Mouse (Mus musculus) liver, embryonic 16.5 days (tissue): Measurements from ENCODE around the gene Dvl1. TPM values are rescaled to one million over a fixed set of nuclear protein-coding genes. Genes with fewer than 3 reads are reported as not detected.

ENCODE experiments used
- ATAC-seq: fragments of 200-750 bp; cut with Nextera tagmentation; 2 replicates; pipeline ENCODE4 v1.8.0; 2017; ENCODE audit warnings: low read depth, mild to moderate bottlenecking, moderate number of reproducible peaks, moderate library complexity
- H3K27ac ChIP-seq: fragments of 300-500 bp; sonication (generic); 2 replicates; pipeline ENCODE4 v1.5.1; 2014; ENCODE audit warnings: mild to moderate bottlenecking, low read length
- H3K27me3 ChIP-seq: fragments of 300-500 bp; sonication (generic); 2 replicates; pipeline ENCODE4 v1.6.1; 2014; ENCODE audit warnings: low read depth, low read length, mixed read lengths; ENCODE audit not compliant: control insufficient read depth, insufficient read depth
- H3K36me3 ChIP-seq: fragments of 300-500 bp; sonication (generic); 2 replicates; pipeline ENCODE4 v1.6.1; 2014; ENCODE audit warnings: mild to moderate bottlenecking; ENCODE audit not compliant: control insufficient read depth, insufficient read depth
- H3K4me1 ChIP-seq: fragments of 300-500 bp; sonication (generic); 2 replicates; pipeline ENCODE4 v1.6.1; 2014; ENCODE audit warnings: low read depth, low read length, mixed read lengths; ENCODE audit not compliant: control insufficient read depth
- H3K4me2 ChIP-seq: fragments of 300-500 bp; sonication (generic); 2 replicates; pipeline ENCODE4 v1.6.1; 2014; ENCODE audit warnings: low read depth, low read length, mixed read lengths
- H3K4me3 ChIP-seq: fragments of 300-500 bp; sonication (generic); 2 replicates; pipeline ENCODE4 v1.5.1; 2014; ENCODE audit warnings: low read depth, mild to moderate bottlenecking, low read length
- H3K9ac ChIP-seq: fragments of 300-500 bp; sonication (generic); 2 replicates; pipeline ENCODE4 v1.6.1; 2014; ENCODE audit warnings: low read depth, low read length
- H3K9me3 ChIP-seq: fragments of 300-500 bp; sonication (generic); replicated peaks from 2 replicates; pipeline ENCODE4 v1.6.1; 2016; ENCODE audit warnings: low read length; ENCODE audit not compliant: control insufficient read depth
- WGBS: fragments of 180-500 bp; shearing (Covaris S2); extraction: QIAGEN DNeasy Blood & Tissue Kit; methylation state at CpG from one replicate; pipeline ENCODE4 v1.1.7; 2014; ENCODE audit not compliant: insufficient replicate concordance; 5-methylcytosine and 5-hydroxymethylcytosine counted together
- polyA plus RNA-seq: library from polyadenylated mRNA; unstranded; fragments of >200 nt; fragmentation: Nextera tagmentation; extraction: Ambion mirVana; gene quantifications from 2 replicates; pipeline ENCODE4 v1.2.1, GENCODE M21; 2015

Dvl1 gene
- polyA plus RNA-seq, 1 experiment from 2014 or later, result 1.9 TPM

- Histone ChIP-seq H3K27ac (no peak overlapping the region), H3K9ac (no peak overlapping the region), H3K36me3 (peaks cover 14% of the 10 kb centered on the region), H3K4me3 (no peak overlapping the region), H3K4me2 (no peak overlapping the region), H3K9me3 (no peaks in the 10 kb centered on the region), H3K4me1 (no peaks in the 10 kb centered on the region), H3K27me3 (no peaks in the 10 kb centered on the region)
- no peak for ATAC-seq
- WGBS, result 77% methylated on average over 9 of the region's 9 CpGs
These were observed 58.9 kb downstream of the Dvl1 start for GRCm38 (mm10) chr4:155906125-155906524.

GRCm38 (mm10) chr4:155907003-155907402 is 59.8 kb downstream of the Dvl1 start:
- H3K9me3 ChIP-seq, result no peaks in the 10 kb centered on the region
- no peak overlapping the region for H3K4me2 ChIP-seq
- H3K4me1 ChIP-seq, result no peaks in the 10 kb centered on the region
- 75% methylated on average over 11 of the region's 11 CpGs for WGBS
- H3K27me3 ChIP-seq, result no peaks in the 10 kb centered on the region
- no peak overlapping the region for H3K9ac ChIP-seq
- H3K4me3 ChIP-seq, result no peak overlapping the region
- no peak for ATAC-seq
- H3K36me3 ChIP-seq, result peaks cover 14% of the 10 kb centered on the region
- H3K27ac ChIP-seq, result no peak overlapping the region

- Histone ChIP-seq H3K9ac (no peak overlapping the region), H3K36me3 (peaks cover 9% of the 10 kb centered on the region), H3K4me3 (no peak overlapping the region), H3K27me3 (no peaks in the 10 kb centered on the region), H3K4me1 (no peaks in the 10 kb centered on the region), H3K27ac (no peak overlapping the region), H3K9me3 (no peaks in the 10 kb centered on the region), H3K4me2 (no peak overlapping the region)
- ATAC-seq, result no peak
- WGBS, result 65% methylated on average over 7 of the region's 7 CpGs
These were observed 61.1 kb downstream of the Dvl1 start for GRCm38 (mm10) chr4:155908281-155908680.

GRCm38 (mm10) chr4:155908751-155909150 is 61.5 kb downstream of the Dvl1 start:
- Histone ChIP-seq H3K27ac (no peak overlapping the region), H3K9ac (no peak overlapping the region), H3K27me3 (no peaks in the 10 kb centered on the region), H3K4me2 (no peak overlapping the region), H3K4me1 (no peaks in the 10 kb centered on the region), H3K9me3 (no peaks in the 10 kb centered on the region), H3K4me3 (no peak overlapping the region), H3K36me3 (peaks cover 4% of the 10 kb centered on the region; the same call in 1 of the 2 replicates)
- WGBS, result 73% methylated on average over 4 of the region's 4 CpGs
- ATAC-seq, result no peak

Other genes starting within 250 kb of the Dvl1 start
- gene Slc35e2, start 246.0 kb upstream of the Dvl1 start, polyA plus RNA-seq, result 5.6 and 6.4 TPM in 2 replicates
- 19.4 and 20.3 TPM in 2 replicates for gene Cdk11b, start 222.5 kb upstream of the Dvl1 start, polyA plus RNA-seq
- gene Gm10563, start 202.0 kb upstream of the Dvl1 start, polyA plus RNA-seq, result not detected in 2 replicates
- 4.1 and 4.9 TPM in 2 replicates for gene Mmp23, start 194.0 kb upstream of the Dvl1 start, polyA plus RNA-seq
- 4.4 and 6.3 TPM in 2 replicates for gene Mib2, start 178.2 kb upstream of the Dvl1 start, polyA plus RNA-seq
- gene Fndc10, start 153.1 kb upstream of the Dvl1 start, polyA plus RNA-seq, result 0.04 and 0.08 TPM in 2 replicates
- 44.5 and 48.3 TPM in 2 replicates for gene Ssu72, start 142.6 kb upstream of the Dvl1 start, polyA plus RNA-seq
- 0.13 TPM in 1 of 2 replicates, not detected in the other for gene Tmem240, start 112.6 kb upstream of the Dvl1 start, polyA plus RNA-seq
- gene Atad3a, start 86.3 kb upstream of the Dvl1 start, polyA plus RNA-seq, result 43.7 and 49.5 TPM in 2 replicates
- 0.28 and 0.34 TPM in 2 replicates for gene Vwa1, start 72.7 kb upstream of the Dvl1 start, polyA plus RNA-seq
- gene Tmem88b, start 61.5 kb upstream of the Dvl1 start, polyA plus RNA-seq, result 0.12 and 0.19 TPM in 2 replicates
- 0.08 TPM in 1 of 2 replicates, not detected in the other for gene Ankrd65, start 57.0 kb upstream of the Dvl1 start, polyA plus RNA-seq
- 115 and 133 TPM in 2 replicates for gene Mrpl20, start 44.5 kb upstream of the Dvl1 start, polyA plus RNA-seq
- gene Ccnl2, start 34.9 kb upstream of the Dvl1 start, polyA plus RNA-seq, result 69.7 and 79.8 TPM in 2 replicates
- 91.8 and 99.9 TPM in 2 replicates for gene Aurkaip1, start 16.1 kb upstream of the Dvl1 start, polyA plus RNA-seq
- gene Mxra8, start 7.7 kb upstream of the Dvl1 start, polyA plus RNA-seq, result 8.2 and 10.2 TPM in 2 replicates
- 0.11 and 0.14 TPM in 2 replicates for gene Tas1r3, start 16.0 kb downstream of the Dvl1 start, polyA plus RNA-seq
- gene Cptp, start 22.0 kb downstream of the Dvl1 start, polyA plus RNA-seq, result 7.1 and 8.4 TPM in 2 replicates
- 31.8 and 33.1 TPM in 2 replicates for gene Ints11, start 22.1 kb downstream of the Dvl1 start, polyA plus RNA-seq
- gene Pusl1, start 44.4 kb downstream of the Dvl1 start, polyA plus RNA-seq, result 12.9 and 13.4 TPM in 2 replicates
- 5.5 and 5.6 TPM in 2 replicates for gene Acap3, start 44.4 kb downstream of the Dvl1 start, polyA plus RNA-seq
- 41.1 and 42.2 TPM in 2 replicates for gene Ube2j2, start 96.4 kb downstream of the Dvl1 start, polyA plus RNA-seq
- gene C1qtnf12, start 114.9 kb downstream of the Dvl1 start, polyA plus RNA-seq, result 57.4 and 60.0 TPM in 2 replicates
- 3.3 and 3.6 TPM in 2 replicates for gene B3galt6, start 145.2 kb downstream of the Dvl1 start, polyA plus RNA-seq
- 73.2 and 78.7 TPM in 2 replicates for gene Sdf4, start 145.5 kb downstream of the Dvl1 start, polyA plus RNA-seq
- gene Tnfrsf4, start 166.4 kb downstream of the Dvl1 start, polyA plus RNA-seq, result 0.22 and 0.37 TPM in 2 replicates
- 0.58 and 0.68 TPM in 2 replicates for gene Tnfrsf18, start 178.8 kb downstream of the Dvl1 start, polyA plus RNA-seq
- 0.29 and 0.33 TPM in 2 replicates for gene Ttll10, start 212.0 kb downstream of the Dvl1 start, polyA plus RNA-seq